Mouse (Mus musculus) heart, postnatal 4 days (tissue): ENCODE measurements around the gene Apoe. TPM values are rescaled to one million over a fixed set of nuclear protein-coding genes. Genes with fewer than 3 reads are reported as not detected.

Experiments
- DNase-seq: peaks from one replicate; pipeline ENCODE4 v3.0.0; 2021
- total RNA-seq, 2 experiments: library from RNA; stranded (reverse); gene quantifications; 2 replicates each; pipeline ENCODE4 v1.2.3; 2021

Gene Apoe
- 100 to 1,000 TPM; 198 to 213 TPM for total RNA-seq

DNA sequence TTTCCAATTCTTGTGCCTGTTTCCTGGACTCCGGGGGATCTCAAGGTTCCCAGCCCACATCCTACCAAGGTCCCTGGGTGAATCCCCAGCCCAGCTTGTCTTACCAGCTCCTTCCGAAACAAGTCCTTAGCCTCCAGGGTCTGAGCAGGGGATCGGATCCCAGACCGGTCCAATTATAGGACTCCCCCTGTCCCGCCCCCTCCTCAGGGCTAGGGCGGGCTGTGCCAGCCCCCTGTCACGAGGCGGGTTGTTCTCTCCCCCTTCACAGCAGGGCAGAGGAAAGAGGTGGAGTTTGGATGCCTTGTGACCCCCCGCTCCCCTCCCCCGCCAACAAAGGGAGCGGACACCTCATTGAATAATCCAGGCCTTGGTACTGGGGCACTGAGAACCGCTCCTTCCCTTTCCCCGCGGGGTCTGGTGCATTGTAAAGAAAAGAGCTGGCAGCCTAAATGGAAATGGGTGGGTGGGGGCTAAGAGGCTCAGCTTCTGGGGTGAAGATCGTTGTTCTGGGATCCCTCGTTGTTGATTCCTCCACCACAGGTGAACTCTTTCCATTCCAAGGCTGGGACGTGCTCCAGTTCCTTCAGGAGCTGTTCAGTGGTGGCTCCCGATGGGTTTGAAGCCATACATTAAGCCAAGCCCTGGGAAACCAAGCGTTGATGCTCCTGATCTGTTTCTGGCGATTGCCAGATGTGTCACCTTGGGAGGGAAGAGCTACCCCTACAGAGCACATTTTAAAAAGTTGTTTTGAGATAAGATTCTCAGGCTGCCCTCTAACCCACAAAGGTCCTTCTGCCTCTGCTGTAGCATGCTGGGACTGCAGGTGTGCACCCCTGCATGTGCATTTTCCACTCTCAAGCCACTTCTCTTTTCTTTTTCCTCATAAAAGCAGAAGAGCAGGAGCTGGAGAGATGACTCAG is at the start of gene Apoe:
Gene Apoe, minus strand, starts transcription at position 282 of the 920 bp plus-strand sequence.
- peak; percentile 71 for DNase-seq

DNA sequence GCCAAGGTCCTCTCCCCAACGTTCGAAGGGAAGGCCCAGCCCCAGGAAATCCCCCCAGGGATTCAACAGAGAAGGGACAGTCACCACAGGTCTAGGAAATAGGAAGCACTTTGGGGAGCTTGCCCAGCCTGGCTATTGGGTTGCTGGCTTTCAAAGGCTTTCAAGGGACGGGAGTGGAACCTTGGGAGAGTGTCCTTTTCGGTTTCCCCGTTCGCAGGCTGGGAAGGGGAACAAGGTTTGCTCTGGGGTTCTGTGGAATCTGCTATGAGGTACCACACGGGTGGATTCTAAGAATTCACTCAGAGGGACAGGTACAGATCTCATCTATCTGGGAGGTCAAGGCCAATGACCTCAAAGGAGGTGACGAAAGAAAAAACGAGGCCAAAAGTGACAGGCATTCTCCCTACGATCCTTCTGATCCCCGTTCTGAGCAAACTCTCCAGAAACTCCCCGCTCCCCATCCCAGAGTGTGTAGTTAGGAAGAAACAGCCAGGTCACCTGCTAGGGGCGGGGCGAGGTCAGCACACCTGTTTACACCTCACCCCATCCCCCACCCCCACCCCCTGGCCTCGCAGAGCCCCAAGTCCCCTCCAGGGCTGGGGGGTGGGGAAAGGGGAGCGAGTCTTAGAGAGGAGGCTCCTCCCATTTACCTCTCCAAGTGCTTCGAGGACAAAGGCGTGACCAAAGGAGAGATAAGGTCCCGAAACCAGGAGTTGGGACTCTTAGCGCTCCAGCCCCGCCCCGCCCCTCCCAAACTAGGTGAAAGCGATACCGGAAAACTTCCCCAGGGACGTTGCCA is 48.6 kb upstream of the Apoe start:
- no peak for DNase-seq

DNA sequence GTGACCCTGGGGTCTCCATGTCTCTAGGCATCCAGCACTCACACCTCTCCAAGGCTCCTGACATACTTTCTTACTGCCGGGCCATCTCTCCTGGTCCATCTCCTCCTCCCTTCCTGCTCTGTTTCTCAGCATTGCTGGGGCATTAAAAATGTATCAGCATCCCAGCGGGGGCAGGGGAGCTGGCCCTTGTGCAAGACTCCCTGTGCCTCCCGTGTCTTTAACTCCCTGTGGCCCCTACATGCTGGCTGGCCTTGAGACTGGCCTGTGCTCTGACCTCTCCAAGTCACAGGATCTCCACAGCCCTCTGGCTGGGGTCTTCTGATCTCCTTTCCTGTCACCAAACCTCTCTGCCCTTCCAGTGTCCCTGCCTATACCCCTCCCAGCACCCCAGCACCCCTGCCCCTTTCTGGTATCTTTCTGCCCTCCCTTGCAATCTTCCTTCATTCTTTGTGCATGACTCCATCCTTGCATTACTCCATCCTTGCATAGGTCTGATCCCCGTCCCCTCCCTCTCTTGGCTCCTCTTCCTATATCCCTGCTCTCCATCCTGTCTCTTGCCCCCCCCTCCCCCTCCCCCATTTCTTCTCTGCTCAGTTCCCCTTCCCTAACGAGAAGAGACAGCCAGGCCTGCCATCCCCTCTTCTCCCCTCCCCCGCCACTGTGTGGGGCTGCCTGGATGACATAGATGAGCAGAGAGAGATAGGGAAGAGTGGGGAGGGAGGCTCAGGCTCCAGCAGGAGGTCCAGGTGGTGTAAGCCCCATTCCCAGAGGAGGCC is 47.6 kb upstream of the Apoe start:
- DNase-seq: no peak

DNA sequence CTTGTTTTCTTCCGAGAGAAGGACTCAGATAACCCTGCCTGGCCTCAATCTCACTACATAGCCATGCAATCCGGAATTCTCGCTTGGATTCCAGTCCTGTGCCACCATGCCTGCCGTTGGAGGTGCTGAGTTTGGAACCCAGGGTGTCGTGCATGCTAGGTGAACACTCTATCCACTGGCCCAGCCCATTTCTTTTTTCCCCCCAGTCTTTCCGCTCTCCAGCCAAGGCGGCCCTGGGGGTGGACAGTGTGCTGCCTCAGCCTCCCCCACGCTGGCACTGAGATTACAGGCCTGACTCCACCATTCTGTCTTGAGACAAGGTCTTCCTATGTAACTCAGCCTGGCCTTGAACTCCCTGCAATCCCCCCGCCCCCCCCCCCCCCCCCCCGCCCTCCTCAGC is 47.0 kb upstream of the Apoe start:
- no peak for DNase-seq

DNA sequence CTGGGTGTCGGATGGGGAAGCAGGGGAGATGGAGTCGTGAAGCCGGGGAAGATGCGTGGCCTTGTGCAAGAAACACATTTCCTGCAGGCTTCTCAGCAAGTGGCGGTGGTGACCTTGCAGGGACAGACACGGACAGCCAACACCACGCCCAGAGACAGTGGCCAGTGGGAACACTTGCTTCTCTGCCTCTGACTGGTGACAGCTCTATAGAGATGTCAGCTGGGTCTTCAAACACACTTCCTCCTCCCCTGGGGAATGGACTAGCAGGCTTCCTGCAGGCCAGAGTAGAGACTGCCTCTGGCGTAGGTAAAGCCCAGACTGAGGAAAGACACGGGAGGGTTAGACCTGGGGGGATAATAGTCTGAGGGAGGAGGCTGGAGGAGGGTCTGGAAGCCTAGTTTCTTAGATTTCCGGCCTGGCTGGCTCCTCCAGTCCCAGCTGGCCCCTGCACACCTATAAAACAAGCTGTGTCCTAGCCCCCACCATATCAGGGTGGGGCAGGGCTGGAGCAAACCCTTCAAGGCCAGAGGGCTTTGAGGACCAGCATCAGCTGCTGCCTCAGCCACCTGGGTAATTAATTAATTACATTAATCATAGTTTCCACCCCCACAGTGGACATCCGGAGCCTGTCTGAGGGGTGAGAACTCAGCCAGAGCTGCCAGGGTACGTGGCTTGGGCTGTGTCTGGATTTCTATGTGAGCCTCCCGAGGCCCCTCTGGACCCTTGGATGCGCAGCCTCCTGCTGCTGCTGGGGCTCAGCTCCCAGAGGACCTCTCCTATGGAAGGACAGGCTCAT is 45.8 kb upstream of the Apoe start:
- peak; percentile 71 for DNase-seq

DNA sequence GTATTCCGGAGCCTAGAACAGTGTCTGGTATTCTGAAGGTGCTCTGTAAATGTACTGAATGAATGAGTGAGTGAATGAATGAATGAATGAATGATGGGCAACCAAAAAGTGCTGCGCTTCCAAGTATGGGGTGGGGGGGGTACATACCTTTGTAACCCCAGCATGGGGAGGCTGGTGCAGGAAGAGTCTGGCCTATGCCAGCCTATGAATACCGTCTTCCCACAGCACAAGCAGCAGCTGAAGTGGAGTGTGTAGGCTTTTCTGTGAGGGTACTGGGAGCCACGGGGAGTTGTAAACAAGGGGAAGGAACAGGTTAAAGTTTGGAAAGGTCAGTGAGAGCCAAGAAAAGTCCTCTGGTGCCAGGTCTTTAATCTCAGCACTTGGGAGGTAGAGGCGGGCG is 44.8 kb upstream of the Apoe start:
- no peak for DNase-seq

DNA sequence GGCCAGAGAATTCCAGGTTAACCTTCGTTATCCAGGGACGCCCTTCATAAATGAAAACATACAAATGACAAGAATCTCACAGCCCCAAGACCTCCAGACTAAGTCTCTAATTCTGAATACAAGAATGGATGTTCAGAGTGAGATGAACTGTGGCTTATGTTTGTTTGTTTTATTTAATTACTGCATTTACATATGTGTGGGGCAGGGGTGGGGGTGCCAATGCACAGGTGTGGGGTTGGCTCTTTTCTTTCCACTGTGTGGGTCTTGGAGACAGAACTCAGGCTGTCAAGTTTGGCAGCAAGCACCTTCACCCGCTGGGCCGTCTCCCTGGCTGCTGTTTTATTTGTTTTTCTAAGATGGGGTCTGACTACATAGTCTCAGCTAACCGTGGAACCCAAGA is 43.5 kb upstream of the Apoe start:
- DNase-seq: no peak

DNA sequence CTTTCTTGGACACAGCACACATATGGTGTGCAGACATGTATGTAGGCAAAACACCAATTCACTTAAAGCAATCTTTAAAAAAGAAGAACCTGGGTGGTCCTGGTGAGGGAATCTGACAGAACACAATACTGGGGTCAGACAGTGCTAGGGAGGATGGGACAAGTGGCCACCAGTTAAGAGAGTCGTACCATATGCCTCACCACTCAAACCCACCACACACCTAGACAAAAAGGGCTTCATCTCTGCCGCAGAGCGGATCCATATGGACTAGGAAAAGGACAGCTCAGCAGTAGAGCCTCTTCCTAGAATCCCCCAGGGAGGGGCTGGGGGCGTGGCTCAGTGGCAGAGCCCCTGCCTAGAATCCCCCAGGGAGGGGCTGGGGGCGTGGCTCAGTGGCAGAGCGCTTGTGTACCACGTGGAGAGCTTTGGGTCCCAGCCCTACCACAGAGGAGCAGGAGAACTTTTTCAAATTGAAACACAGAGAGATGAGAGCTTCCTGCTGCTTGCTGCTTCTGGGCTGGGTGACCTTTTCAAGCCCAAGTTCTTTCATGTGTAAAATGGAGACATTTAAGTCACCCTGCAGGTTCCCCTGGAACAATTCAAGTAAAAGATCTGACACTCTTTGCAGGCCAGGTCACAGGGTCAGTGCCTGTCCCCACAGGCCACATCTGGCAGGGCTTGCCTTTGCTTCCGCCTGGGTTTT is 42.5 kb upstream of the Apoe start:
- DNase-seq: peak; percentile 54

DNA sequence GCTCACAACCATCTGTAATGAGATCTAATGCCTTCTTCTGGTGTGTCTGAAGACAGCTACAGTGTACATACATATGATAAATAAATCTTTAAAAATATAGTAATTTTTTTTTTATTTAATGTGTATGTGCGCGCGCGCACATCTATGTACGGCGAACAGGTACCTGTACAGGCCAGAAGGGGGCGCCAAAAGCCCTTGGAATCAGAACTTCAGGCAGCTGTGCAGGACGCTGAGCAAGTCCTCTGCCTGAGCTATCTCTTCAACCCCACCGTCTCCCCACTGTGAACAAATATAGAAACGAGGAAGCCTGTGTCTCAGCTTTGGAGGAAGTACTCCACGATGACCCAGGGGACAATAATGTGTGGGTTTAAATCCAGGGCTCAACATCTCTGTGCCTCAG is 41.3 kb upstream of the Apoe start:
- peak; percentile 42 for DNase-seq

DNA sequence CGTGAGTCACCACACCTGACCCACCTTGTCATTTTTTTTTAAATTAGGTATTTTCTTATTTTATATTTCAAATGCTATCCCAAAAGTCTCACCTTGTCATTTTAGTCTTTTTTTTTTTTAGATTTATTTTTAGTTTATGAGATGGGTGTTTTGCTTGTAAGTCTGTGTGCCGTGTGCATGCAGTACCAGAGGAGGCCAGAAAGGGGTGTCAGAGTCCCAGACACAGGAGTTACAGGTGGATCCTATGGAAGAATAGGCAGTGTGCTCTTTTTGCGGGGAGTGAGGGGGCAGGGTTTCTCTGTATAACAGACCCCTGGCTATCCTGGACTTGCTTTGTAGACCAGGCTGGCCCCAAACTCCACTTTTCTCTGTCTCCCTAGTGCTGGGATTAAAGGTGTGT is 39.8 kb upstream of the Apoe start:
- no peak for DNase-seq

DNA sequence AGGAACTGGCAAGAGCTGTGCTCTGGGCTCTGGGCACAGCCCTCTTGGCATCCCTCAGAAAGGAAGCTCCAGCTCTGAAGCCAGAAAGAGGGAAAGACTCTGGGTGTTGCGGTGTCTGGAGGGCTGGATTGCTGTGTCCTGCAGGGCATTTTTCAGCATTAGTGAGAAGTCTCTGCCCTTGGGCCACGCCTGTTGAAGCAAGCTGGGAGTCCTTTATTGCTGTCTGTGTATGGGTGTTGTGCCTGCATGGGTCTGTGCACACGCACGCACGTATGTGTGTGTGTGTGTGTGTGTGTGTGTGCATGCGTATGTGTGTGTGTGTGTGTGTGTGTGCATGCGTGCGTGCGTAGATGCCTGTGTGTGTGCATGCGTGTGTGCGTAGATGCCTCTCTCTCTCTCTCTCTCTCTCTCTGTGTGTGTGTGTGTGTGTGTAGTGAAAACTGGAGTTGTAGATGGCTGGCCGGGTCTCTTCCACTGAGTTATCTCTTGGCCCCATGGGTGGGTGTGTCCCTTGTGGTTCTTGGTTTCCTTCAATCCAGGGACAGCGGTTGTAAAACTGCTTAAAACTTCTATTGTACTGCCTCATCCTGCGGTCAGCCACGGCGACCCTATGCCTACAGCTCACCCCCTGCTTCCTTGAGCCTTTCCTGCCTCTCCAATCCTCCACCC is 37.5 kb upstream of the Apoe start:
- DNase-seq: no peak

DNA sequence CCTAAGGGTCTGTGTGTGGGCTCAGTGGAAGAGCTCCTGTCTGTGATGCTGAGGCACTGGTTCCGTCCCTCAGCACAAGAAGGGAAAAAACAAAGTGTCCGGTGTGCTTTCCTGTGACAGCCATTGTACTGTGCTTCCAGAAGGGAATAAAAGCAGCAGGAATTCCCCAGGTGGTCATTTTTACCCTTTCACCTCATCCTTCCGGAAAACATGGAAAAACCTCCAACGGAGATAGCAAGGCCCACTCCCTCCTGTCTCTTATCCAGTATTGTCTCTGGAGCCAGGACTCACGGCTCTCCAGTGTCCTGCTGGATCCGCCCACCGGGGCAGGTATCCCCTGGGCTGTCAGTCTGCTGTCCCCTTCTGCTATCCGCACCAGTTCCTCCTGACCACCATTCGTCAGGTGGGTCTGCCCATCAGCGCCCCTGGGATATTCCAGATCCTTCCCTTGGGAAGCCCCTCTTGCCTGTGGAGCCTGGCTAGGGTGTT is 35.2 kb upstream of the Apoe start:
- no peak for DNase-seq

DNA sequence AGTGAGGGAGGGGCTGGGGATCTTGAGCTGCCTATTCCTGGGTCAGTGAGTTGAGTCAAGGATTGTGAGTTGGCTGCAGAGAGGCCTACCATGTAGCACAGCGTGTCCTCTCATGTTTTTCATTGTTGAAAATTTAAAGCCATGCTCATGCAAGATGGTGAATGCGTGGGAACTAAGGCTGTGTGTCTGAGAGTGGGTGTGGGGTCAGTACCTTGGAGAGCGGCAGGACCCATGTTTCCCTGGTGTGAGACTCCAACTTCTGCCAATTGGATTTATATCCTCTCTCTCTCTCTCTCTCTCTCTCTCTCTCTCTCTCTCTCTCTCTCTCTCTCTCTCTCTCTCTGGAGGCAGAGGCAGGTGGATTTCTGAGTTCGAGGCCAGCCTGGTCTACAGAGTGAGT is 27.6 kb upstream of the Apoe start:
- DNase-seq: no peak

DNA sequence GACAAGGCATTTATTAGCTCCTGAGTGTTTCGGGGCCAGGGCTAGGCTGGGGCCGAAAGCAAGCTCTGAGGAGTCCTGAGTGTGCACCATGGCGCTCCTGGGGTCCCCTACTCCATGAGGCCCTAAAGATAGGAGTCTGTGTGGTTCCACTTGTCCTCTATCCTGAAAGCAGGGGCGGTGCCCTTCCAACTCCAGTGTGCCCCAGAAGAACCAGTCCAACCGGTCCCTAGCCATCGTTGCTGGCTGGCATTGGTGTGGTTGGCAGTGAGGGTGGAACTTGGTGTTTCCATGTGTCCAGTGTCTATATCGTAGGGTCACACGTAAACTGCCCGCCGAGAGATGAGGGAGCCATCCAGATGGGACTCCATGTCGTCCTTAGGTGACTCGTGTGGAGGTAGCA is 25.2 kb upstream of the Apoe start:
- no peak for DNase-seq

DNA sequence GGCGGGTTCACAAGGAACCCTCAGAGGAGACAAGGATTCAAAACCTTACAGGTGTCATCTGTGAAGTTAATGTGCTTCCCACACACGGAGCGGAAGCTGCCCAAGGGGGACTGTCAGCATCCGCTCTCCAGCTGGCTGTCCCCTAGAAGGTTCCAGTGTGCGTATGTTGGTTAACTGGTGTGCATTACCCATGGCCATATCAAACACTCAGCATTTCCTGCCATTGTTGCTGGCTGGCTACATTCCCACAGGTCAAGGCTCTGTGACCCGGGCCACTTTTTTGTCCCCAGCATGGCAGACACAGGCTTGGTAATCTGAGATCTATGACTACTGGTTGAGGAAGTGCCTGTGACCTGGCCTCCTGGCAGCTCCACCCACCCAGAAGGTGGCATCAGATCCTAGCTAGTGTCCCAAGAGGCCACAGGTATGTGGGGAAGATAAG is 23.8 kb upstream of the Apoe start:
- DNase-seq: peak; percentile 73

DNA sequence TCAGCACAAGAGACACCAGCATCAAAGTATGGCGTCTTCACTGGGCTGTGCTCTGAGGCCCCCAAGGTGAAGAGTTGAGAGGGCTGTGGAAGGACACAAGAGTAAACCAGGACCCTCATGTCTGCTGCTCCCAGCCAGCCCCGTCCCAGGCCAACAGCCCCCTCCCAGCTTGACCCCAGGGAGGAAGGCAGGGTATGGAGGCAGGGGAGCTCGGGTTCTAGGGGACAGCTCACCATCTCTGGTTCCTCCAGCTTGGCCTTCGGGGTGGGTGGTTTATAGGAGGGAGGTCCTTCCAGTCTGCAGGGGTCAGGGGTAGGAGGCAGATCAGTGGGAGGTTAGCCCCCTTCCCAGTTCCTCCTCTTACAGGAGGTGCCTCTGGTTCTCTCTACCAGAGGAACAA is 20.2 kb upstream of the Apoe start:
- DNase-seq: no peak

DNA sequence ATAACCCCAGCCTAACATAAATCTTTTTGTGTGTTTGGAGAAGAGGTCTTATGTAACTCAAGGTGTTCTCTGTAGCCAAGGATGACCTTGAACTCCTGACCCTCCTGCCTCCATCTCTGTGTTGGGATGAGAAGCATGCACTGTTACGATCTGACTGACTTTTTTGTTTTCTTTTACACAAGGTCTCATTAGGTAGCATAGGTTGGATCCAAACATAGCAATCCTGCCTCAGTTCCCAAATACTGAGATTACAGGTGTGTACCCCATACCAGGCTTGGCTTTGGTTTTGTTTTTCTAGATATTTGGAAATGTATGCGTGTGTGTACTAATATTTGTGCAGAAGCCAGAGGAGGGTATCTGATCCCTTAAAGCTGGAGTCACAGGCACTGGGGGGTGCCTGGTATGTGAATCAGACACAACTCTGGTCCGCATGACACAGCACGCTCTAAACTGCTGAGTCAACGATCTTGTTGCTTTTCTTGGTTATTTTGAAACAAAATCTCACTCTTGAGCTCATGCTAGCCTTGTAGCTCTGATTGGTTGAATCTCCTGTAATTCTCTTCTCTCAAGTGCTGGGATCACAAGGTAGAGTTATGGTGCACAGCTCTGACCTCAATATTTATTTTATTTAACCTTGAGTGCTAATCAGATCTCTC is 19.4 kb upstream of the Apoe start:
- no peak for DNase-seq

DNA sequence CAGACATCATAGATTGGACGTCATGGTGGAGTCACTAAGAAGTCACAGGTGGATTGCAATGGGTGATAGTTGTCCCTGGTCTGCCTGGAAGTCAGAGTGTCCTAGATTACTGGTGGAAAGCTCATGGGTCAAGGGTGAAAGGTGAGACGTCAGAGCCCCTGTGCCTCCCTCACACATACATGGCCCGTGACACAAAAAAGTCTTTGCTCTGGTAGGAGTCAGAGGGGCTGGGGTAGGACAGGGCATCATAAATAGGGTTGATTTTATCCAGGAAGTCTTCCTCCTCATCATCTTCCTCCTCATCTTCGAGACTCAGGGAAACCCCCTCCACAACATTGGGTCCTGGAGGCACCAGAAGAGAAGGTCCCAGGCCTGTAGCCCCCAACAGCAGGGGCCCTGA is 18.4 kb upstream of the Apoe start:
- DNase-seq: no peak

DNA sequence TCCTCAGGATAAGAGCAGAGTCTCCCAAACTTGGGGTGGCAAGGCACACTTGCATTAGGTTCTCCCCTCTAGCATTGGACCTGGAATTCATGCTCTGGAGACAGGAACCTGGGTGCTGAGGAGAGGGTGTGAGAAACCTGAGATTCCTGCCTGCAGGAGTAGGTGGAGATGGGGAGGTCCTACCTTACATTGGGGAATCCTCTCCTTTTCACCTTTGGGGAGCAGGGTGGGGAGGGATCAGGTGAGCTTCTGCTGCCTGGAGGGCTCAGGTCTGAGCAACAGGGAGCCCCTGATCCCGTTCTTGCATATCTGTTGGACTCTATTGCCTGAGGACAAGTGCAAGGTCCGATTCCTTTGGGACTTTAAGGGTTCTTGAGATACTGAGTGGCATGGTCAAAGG is 17.8 kb upstream of the Apoe start:
- no peak for DNase-seq

DNA sequence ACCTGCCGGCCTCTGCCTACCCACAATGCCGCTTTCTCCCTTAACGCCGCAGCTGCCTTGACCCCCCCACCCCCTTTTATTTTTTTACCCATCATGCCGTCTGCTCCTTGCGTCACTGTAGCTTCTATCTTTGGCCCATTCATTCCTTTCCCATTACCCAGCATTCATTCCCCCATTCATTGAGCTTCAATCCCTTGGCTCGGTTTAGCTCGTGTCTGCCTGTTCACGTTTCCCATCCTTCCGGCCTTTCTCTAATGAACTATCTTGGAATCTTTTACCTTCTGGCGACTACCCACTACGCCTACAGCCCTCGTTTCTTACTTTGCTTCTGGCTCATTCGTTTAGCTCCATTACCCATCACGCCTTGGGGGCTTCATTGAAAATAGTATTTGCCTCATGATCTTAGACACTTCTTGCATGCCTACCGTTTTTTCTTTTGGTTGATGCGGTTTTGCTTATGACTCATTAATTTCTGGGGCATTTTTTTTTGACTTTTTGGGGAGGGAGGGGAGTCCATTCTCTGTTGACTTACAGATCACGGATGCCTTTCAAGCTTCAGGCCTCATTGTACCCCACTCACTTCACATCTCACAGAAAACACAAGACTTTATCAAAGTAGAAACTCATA is 17.2 kb upstream of the Apoe start:
- no peak for DNase-seq
